Mouse (Mus musculus) embryonic stem cell, embryonic (primary cell): ENCODE measurements around the gene Map10.

Experiments
- CTCF ChIA-PET, 4 experiments: fragments of 300-600 bp in 2 of 4; fragments of 350-600 bp in 2 of 4; sonication (Branson Sonifier 250); formaldehyde crosslinking; loops; one replicate each; lab custom pipeline; 2022; ENCODE audit warnings: inconsistent platforms in 2 of 4; lab: Charles Lee
- POLR2A ChIA-PET, 4 experiments: fragments of 300-600 bp in 2 of 4; fragments of 350-600 bp in 2 of 4; sonication (Branson Sonifier 250); formaldehyde crosslinking; loops; one replicate each; lab custom pipeline; 2022; ENCODE audit warnings: antibody characterized with exemption in 4 of 4, inconsistent platforms in 1 of 4; lab: Charles Lee

Gene Map10

DNA sequence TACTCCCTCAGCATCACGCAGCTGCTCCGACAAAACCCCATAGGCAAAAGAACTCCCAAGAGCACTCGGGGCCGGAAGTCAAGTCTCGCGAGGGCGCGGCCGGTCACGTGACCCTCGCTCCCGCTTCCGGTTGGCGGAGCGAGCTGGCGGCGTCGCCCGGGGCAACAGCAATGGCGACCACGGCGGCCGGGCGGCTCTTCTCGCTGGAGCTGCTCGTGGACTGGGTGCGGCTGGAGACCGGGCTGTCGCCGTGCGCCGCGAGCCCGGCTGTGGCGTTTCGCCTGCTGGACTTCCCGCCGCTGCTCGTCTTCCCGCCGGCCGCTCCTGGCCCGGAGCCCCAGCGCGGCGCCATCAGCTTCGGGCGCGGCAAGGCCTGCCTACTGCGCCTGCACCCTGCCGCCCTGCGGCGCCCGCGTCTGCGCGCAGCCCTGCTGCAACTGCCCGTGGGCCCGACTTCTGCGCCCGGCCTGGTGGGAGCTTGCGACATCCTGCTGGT lies at the start of gene Map10:
Gene Map10, plus strand, starts transcription at position 119 of the 496 bp plus-strand sequence.
- CTCF ChIA-PET, result interaction anchor here in 3 of 4 experiments (0.6 to 1.1 kb wide), 6 partner anchors 47 to 603 kb away, joined by 3 to 5 read pairs (median 4); no protein-coding TSS in a partner anchor
- POLR2A ChIA-PET, result interaction anchor here (0.5 to 2.7 kb wide), 46 partner anchors 9 to 300 kb away, joined by 3 to 13 read pairs (median 3); partner anchors contain the start of gene Sipa1l2 (in 2 of the 4)

DNA sequence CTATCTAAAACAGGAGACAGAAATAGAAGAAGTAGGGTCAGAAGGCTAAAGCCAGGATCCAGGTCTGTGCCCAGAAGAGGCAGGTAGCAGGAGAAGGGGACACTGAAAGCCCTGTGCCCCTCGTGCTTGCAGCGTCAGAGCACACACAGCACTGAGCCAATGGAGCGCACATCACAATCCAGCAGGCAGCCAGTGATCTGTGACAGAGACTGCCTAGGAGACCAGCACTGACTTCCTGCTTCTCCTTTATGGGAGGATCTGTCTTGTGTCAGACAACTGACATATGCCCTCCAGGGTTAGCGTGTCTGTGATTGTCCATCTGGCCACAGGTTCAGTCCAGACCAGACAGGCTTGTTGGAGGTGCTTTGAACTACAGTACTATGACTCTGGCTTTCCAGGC lies 49.3 kb upstream of the Map10 start:
- ChIA-PET CTCF (interaction anchor here in 1 of 4 experiments (1.4 to 1.7 kb wide), 2 partner anchors 46 to 99 kb away, joined by 3 to 5 read pairs; no protein-coding TSS in a partner anchor), POLR2A (interaction anchor here in 3 of 4 experiments (0.8 to 2.1 kb wide), 11 partner anchors 15 to 148 kb away, joined by 3 to 13 read pairs (median 4); no protein-coding TSS in a partner anchor)

DNA sequence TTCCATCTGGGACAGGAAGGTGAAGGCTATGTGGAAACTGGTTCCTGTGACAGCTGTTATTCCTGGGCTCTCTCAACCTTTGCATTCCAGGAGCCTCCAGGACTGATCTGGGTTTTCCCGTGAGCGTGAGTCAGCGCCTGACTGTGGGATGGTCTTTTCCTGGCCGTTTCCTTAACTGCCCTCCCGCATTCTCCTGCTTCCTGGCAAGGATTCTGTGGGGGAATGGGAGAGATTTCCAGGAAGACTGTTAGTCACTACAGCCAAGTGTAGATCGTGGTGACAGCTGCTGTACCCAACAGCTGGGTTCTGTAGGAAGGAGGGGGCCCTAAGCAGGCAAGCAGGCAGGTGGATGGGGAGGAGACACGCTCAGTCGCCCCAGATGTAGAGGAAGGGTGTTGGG lies 45.3 kb upstream of the Map10 start:
- ChIA-PET CTCF (no interaction called here), POLR2A (interaction anchor here in 1 of 4 experiments (0.7 kb wide), 1 partner anchor 12 kb away, joined by 6 read pairs; no protein-coding TSS in a partner anchor)

DNA sequence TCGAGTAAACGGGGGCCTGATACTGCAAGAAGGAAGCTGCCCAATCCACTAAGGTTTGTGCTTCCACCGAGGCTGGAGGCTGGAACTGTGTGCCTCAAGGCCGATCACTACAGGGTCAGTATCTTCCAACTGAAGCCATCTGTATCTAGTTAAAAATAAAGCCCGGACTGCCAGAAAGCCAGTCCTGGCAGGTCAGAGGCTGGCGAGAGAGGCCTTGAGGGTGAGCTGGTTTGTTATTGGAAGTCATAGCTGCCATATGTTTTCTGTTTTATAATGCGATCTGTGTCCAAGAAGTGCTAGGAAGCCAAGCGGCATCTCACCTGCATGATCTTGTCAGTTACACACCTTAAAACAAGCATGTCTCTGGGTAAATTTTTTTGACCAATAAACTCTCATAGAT lies 43.2 kb upstream of the Map10 start:
- POLR2A ChIA-PET, result interaction anchor here in 1 of 4 experiments (1.2 kb wide), 1 partner anchor 10 kb away, joined by 5 read pairs; no protein-coding TSS in a partner anchor
- CTCF ChIA-PET, result no interaction called here

DNA sequence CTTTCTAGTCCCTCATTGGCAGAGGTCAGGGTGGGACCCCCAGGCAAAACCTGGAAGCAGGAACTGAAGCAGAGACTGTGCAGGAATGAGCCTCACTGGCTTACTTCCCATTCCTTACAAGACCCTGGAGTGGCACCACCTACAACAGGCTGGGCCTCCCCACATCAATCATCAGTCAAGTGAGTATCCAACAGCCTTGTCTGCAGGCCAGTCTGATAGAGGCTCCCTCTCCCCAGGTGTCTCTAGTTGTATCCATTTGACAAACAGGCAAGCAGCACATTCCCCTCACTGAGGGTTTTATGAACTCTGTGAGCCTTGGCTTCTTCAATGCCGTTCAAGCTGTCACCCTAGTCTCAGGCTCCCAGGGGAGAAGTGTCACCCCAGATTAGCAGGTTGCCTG lies 40.8 kb upstream of the Map10 start:
- POLR2A ChIA-PET, result interaction anchor here in 1 of 4 experiments (0.7 kb wide), 2 partner anchors 8 to 14 kb away, joined by 3 to 4 read pairs; no protein-coding TSS in a partner anchor
- CTCF ChIA-PET, result no interaction called here

DNA sequence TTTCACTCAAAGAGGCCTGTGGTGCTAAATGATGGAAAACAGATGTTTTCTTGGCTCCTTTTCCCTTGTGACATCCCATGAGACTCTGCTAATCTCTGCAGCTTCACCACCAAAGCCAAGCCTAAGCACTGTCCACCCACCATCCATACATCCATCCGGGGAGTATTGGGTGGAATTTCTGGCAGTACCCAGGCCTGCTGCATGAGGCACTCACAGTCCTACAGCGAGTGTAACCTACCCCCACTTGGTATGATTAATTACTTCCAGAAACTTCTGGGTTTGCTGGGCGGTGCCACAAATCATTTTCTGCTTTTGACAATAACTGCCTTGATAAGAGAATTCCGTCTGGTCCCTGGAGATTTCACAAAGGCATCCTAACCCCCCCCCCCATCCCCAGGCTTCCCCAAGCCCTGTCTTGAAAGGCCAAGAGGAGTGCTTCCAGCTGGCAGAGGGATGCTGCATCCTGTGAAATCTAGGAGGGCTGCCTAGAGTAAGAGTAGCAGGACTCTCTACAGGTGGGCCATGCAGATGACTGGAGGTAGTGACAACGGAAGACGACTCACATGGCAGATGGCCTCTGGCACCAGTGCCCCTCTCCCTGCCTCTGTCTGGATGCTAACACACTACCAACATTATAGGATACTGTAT lies 31.1 kb upstream of the Map10 start:
- ChIA-PET POLR2A (no interaction called here), CTCF (no interaction called here)

DNA sequence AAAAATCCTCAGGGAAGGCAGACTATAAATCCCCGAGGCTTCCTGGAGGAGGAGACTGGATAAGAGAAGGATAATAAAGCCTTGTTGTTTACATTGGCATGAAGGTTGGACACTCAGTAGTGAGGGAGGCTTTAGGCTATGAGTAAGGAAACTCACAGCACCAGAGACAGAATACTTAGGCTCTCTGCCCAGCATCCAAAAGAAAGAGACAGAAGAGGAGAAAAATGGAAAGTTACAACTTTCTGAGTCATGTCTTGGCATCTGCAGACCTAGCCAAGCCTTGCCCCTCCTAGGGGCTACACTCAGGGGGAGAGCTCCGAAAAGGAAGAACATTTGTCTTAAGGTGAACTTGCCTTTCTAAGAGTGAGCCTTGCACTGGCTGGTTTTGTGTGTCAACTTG lies 30.0 kb upstream of the Map10 start:
- POLR2A ChIA-PET, result interaction anchor here in 2 of 4 experiments (0.6 to 1.5 kb wide), 3 partner anchors 11 to 133 kb away, joined by 3 to 5 read pairs (median 4); no protein-coding TSS in a partner anchor
- CTCF ChIA-PET, result no interaction called here

DNA sequence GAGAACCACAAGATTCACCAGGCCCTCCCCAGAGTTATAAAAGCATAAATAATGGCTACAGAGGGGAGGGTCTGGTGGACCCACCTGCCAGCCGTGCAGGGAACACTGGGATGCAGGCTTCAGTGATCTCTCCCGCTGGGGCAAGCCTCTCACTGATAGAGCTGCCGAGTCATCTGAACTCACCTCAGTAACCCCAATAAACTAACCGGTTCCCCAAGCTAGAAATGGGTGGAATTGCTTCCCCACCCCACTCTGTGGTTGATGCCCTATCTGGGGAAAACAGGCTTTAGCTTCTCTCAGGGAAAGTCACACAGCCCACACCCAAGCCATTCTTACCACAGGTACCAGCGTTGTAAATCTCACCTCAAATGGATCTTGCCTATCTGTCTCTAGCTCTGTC lies 28.9 kb upstream of the Map10 start:
- ChIA-PET CTCF (interaction anchor here in 1 of 4 experiments (0.5 kb wide), 1 partner anchor 225 kb away, joined by 3 read pairs; no protein-coding TSS in a partner anchor), POLR2A (interaction anchor here in 3 of 4 experiments (0.6 to 1.7 kb wide), 7 partner anchors 18 to 565 kb away, joined by 3 to 5 read pairs (median 3); no protein-coding TSS in a partner anchor)

DNA sequence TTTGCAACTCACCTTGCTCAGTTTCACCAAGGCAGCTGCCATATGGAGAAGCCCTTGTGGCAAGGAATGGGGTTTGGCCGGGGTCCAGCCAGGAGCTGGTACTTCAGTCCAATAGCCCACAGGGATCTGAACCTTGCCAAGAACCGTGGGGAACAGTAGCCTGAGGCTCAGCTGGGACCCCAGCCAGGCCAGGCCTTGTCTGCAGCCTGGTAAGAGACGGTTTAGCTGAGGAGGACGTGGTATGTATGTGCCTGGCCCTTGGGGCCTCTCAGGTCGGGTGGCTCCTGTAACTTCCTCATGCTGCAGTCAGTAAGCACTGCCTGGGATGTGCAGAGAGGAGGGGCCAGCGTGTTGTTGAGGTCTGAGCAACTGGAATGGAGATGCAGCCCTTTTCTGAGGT lies 27.8 kb upstream of the Map10 start:
- POLR2A ChIA-PET, result interaction anchor here in 2 of 4 experiments (1.2 to 1.7 kb wide), 2 partner anchors 22 to 24 kb away, joined by 3 to 5 read pairs; no protein-coding TSS in a partner anchor
- CTCF ChIA-PET, result no interaction called here

DNA sequence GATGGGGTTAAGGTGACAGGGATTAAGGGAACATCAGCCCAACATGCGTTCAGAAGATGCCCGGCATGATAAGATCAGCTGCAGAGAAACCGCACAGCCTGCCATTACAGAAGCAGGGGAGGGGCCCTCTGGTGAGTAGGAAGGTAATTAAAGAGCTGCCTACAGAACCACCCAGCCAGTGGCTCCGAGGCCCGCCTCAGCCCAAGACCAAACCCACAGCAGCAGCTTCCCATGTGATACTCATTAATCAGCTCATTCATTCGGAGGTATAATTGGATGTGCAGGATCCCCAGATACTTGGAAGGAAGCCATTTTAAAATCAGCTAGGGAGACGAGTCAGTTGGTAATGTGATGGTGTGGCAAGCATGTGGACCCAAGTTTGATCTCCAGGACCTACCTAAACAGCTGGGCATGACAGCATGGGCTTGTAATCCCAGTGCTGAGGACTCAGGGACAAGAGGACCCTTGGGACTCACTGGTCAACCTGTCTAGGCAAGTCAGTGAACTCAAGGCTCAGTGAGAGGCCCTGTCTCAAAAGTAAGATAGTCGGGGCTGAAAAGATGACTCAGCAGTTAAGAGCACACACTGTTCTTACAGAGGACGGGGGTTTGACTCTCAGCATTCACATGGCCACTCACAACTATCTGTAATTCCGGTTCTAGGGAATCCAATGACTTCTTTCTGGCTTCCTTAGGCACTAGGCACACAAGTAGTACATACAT lies 23.7 kb upstream of the Map10 start:
- CTCF ChIA-PET, result no interaction called here
- POLR2A ChIA-PET, result interaction anchor here in 1 of 4 experiments (2.3 kb wide), 1 partner anchor 27 kb away, joined by 7 read pairs; no protein-coding TSS in a partner anchor

DNA sequence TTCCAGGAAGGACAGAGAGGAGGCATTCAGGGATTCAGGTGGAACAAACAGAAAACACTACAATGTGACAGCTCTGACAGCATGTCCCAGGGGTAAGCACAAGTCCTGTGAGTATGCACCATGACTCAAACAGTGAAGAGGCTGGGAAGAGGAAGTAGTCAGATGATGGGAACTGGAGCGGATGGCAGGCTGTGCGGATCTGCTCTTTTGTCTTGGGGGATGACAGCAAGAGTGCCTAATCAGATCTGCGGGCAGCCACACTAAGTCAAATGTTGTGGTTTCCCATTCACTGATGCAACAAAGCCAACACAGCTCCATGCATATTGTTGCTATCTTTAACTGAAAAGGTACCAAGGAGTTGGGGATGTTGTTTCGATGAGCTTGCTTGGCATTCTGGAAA lies 20.2 kb upstream of the Map10 start:
- ChIA-PET POLR2A (interaction anchor here in 2 of 4 experiments (0.5 to 1.1 kb wide), 4 partner anchors 12 to 52 kb away, joined by 3 to 4 read pairs (median 4); no protein-coding TSS in a partner anchor), CTCF (no interaction called here)

DNA sequence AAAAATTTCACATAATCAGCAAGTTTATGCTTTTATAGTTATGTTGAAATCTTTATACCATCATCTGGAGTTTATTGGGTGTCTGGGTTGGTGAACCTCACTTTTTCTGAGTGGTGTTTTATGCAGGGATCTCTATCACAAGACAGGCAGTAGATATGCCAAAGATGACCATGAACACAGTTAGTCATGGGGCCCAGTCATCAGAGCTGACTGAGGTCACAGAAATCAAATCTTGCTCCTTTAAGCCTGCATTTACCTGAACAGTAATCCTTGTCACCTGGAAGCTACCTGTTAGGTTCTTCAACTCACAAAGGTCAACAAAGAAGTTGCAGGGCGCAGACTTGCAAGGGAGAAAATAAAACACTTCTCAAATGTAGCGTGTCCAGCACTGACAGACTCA lies 14.8 kb upstream of the Map10 start:
- ChIA-PET CTCF (interaction anchor here in 1 of 4 experiments (0.6 kb wide), 1 partner anchor 212 kb away, joined by 3 read pairs; no protein-coding TSS in a partner anchor), POLR2A (no interaction called here)

DNA sequence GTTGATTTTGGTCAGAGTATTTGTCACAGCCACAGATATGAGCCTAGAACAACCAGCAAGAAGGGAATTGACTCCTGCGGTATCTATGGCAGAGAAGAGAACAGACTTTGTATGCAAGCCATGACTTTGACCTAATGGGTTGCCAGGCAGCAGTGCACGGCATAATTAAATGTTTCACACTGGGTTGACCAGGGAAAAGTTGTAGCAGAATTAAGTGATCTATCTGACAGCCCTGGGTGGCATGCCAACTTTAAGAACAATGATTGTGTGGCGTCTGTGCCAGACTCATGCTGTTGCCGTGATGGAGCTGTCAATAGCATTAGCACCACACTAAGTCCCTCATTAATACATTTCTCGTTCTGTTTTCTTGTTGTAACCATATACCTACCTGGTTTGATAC lies 11.1 kb upstream of the Map10 start:
- CTCF ChIA-PET, result no interaction called here
- POLR2A ChIA-PET, result interaction anchor here in 3 of 4 experiments (1.0 to 1.6 kb wide), 6 partner anchors 11 to 54 kb away, joined by 3 to 7 read pairs (median 4); partner anchors contain the start of gene Map10 (in 3 of the 3)

DNA sequence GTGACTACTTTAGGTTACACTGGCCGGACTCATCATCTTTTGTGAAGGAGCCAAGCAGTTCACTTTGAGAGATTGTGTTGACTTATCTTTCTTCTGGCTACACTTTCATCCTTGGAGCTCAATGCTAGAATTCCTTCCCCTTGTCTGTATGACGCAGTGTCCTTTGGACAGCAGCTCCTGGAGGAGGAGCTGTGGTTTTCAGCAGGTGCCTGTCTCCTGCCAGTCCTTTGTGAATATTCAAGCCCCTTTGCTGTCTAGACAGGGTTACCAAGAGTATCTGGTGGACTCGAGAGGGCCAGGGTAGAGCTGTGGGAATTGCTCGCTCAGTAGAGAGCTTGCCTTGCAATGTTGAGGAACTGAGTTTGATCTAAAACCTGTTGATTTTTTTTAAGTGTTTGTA lies 10.7 kb upstream of the Map10 start:
- CTCF ChIA-PET, result no interaction called here

DNA sequence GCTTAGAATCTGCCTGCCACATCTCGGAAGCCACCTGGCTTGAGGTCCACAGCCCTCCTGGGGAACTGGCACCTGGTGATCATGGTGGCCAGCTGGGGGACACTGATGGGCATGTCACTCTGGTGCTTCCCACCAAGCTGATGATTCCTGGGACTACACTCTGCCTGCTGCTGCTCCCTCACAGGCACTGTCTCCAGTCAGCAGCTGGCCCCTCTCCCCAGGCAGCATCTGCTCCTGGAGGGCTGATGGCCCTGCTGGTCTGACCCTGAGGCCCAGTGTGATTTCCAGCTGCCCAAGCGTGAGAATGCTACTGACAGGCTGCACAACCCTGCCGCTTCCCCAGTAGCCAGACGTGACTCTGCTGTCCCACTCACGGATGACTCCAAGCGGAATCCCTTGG lies 9.2 kb upstream of the Map10 start:
- CTCF ChIA-PET, result no interaction called here
- POLR2A ChIA-PET, result interaction anchor here in 3 of 4 experiments (0.6 to 1.2 kb wide), 3 partner anchors 9 to 42 kb away, joined by 3 to 4 read pairs (median 3); partner anchors contain the start of gene Map10 (in 1 of the 3)

More for the DNA sequence above, 10.7 kb upstream of the Map10 start:
- POLR2A ChIA-PET, result interaction anchor here in 3 of 4 experiments (1.0 to 1.6 kb wide), 5 partner anchors 11 to 44 kb away, joined by 3 to 7 read pairs (median 4); partner anchors contain the start of gene Map10 (in 3 of the 3)

DNA sequence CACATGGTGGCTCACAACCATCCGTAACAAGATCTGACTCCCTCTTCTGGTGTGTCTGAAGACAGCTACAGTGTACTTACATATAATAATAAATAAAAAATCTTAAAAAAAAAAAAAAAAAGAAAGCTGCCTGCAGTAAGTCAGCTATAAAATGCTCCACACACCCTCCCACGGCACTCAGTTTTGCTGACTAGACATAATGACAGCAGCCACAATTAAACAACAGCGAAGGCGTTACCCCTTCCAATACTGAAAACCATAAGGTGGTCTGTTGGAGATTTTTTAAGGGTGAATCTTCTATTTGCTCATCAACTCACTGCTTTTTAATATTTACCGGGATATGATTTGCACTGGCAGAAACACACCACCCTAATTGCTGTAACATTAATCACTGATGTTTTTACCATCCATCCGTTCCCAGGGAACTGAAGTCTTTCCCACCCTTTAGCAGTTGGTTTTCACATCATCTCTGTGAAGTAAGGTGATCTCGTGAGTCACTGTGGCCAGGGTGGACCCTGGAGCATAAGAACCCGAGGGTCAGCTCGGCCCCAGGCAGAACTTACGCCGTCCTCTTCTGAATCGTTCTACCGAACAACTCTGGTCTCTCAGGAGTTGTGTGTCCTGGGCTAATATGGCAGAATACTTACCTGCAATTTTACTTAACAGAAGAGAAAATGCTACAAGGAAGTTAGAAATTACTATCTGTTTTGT lies 7.5 kb upstream of the Map10 start:
- ChIA-PET POLR2A (interaction anchor here in 2 of 4 experiments (0.6 to 0.7 kb wide), 2 partner anchors 12 to 98 kb away, joined by 3 to 4 read pairs; no protein-coding TSS in a partner anchor), CTCF (no interaction called here)

DNA sequence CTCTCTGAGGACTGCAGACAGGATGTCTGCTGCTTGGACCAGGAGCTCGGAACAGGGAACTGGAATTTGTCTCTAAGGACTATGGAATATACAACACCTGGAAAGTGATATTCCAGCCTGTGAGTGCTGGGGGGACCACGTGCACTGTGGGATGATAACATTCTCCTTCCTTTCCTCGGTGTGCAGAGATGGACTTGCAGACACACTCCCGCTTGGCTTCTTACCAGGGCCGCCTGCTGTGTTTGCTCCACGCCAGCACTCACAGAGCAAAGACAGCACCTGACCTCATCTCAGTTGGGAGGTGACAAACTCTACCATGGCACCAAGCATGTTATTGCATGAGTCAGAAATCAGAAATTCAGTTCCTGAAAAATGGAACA lies 7.0 kb upstream of the Map10 start:
- ChIA-PET CTCF (interaction anchor here in 1 of 4 experiments (1.0 kb wide), 1 partner anchor 89 kb away, joined by 3 read pairs; no protein-coding TSS in a partner anchor), POLR2A (interaction anchor here in 1 of 4 experiments (0.5 kb wide), 1 partner anchor 27 kb away, joined by 3 read pairs; no protein-coding TSS in a partner anchor)
